Mouse (Mus musculus): ENCODE data around the gene Kcnh7. TPM values are rescaled to one million over a fixed set of nuclear protein-coding genes. Genes with fewer than 3 reads are reported as not detected.

The Kcnh7 gene
- polyA plus RNA-seq, 1 experiment: not detected

DNA sequence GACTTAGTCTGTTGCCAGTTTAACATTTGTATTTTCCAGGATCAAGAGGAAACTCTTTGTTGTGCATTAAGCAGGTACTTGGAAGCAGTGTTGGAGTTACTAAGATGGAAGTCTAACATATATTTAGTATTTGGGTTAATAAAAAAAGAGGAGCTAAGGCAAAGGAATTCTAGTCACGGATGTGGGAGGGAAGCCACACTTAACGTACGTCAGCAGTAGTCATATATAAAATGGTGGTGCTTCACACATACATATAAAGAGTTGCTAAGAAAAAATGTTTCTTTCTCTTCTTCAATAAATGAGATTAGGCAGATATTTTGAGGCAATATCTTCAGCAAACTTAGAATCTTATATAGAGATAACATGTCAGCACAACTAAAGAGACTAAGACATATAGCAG lies 144.4 kb downstream of the Kcnh7 start:
- no peak overlapping the region for H3K27ac ChIP-seq (replicated peaks; ENCODE audit: low read depth, low read length)
- H3K4me1 ChIP-seq (ENCODE audit: control insufficient read depth, insufficient read depth, insufficient read length, low read length): no peaks in the 10 kb centered on the region

DNA sequence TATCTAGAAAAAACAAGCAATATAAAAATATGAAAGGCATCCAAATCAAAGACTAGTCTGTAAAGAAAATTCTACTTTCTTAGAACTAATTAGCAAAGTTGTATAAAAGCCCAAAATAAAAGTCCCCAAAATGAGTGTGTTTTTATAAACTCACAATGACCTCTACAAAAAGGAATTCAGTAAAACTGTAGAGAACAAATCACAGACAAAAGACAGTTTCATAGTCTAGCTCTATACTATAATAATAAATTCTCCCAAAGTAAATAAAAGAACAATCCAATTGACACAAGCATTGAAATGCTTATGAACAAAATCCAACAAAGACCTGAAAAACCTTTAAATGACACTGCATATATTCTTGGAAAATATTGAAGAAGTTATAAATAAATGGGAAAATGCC lies 169.2 kb downstream of the Kcnh7 start:
- Histone ChIP-seq H3K27ac (replicated peaks; ENCODE audit: low read depth, low read length) (no peak overlapping the region), H3K4me1 (ENCODE audit: control insufficient read depth, insufficient read depth, insufficient read length, low read length) (no peaks in the 10 kb centered on the region), H3K4me3 (ENCODE audit: insufficient read depth, low read depth, low read length) (no peak overlapping the region)

More for the DNA sequence above, 144.4 kb downstream of the Kcnh7 start:
- no peak overlapping the region for H3K4me3 ChIP-seq (ENCODE audit: insufficient read depth, low read depth, low read length)

DNA sequence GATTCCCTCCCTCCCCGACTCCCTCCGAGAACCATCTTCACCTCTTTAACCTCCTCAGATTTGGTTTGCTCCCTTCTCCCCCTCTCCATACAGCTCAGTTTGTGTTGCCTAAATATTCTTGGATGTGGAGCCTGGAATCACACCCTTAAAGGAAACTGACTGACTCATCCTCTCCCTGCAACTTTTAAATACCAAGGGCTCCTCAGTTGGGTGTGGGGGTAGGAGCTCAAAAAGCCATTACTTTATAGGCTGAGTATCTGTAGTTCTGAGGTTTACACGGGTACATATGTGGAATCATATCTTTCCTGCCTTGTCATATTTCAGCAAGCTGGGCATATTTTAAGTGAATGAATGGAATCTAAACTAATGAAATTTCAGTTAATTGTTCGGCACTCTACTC lies 174.9 kb downstream of the Kcnh7 start:
- H3K4me1 ChIP-seq (ENCODE audit: control insufficient read depth, insufficient read depth, insufficient read length, low read length): no peaks in the 10 kb centered on the region
- no peak overlapping the region for H3K27ac ChIP-seq (replicated peaks; ENCODE audit: low read depth, low read length)
- H3K4me3 ChIP-seq (ENCODE audit: insufficient read depth, low read depth, low read length): no peak overlapping the region

DNA sequence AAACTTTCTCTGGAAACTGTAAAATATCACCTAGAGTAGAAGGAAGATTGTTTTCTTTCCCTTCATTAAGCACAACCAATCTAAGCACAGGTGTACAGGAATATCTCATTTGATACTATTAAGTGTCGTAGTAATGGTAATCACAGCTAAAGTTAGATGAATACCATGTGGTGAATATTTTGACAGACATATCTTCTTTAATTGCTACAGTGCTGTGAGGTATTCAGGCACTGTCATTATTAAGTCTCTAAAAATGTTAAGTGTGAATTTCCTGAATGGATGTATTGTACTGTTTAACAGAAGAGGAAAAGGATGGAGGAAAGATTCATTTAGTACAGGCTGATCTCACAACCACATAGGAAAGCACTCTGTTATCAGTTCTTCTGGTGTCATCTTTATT lies 181.3 kb downstream of the Kcnh7 start:
- no peaks in the 10 kb centered on the region for H3K4me1 ChIP-seq (ENCODE audit: control insufficient read depth, insufficient read depth, insufficient read length, low read length)
- no peak overlapping the region for H3K4me3 ChIP-seq (ENCODE audit: insufficient read depth, low read depth, low read length)
- H3K27ac ChIP-seq (replicated peaks; ENCODE audit: low read depth, low read length): no peak overlapping the region

- Histone ChIP-seq H3K4me3 (ENCODE audit: insufficient read depth, low read depth, low read length) (no peak overlapping the region), H3K4me1 (ENCODE audit: control insufficient read depth, insufficient read depth, insufficient read length, low read length) (no peaks in the 10 kb centered on the region), H3K27ac (replicated peaks; ENCODE audit: low read depth, low read length) (no peak overlapping the region)
Measured at GRCm38 (mm10) chr2:62997692-62998091, 186.4 kb downstream of the Kcnh7 start.

- no peak overlapping the region for H3K4me3 ChIP-seq (ENCODE audit: insufficient read depth, low read depth, low read length)
- no peaks in the 10 kb centered on the region for H3K4me1 ChIP-seq (ENCODE audit: control insufficient read depth, insufficient read depth, insufficient read length, low read length)
- H3K27ac ChIP-seq (replicated peaks; ENCODE audit: low read depth, low read length): no peak overlapping the region
Measured at GRCm38 (mm10) chr2:62988616-62989015, 195.5 kb downstream of the Kcnh7 start.

DNA sequence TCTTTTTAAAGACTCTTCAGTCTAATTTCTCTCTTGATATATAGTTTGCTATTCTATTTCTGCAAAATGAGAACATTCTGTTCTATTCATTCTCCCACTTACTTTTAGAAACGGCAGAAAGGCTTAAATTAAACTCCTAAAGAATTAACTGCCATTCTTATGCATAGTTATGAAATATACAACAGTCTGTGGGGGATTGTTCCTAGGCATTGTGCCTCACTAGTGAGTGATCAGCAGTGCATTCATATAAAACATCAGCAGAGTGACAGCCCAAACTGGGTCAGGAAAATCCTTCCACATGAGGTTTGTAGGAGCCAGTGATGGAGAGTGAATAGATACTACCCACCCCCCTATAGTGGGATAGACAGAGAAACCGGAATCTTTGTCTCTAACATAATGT lies 200.2 kb downstream of the Kcnh7 start:
- no peak overlapping the region for H3K4me3 ChIP-seq (ENCODE audit: insufficient read depth, low read depth, low read length)
- H3K27ac ChIP-seq (replicated peaks; ENCODE audit: low read depth, low read length): no peak overlapping the region
- no peaks in the 10 kb centered on the region for H3K4me1 ChIP-seq (ENCODE audit: control insufficient read depth, insufficient read depth, insufficient read length, low read length)

GRCm38 (mm10) chr2:62935273-62935874 lies 248.7 kb downstream of the Kcnh7 start:
- no peak overlapping the region for H3K4me3 ChIP-seq (ENCODE audit: insufficient read depth, low read depth, low read length)
- no peak overlapping the region for H3K27ac ChIP-seq (replicated peaks; ENCODE audit: low read depth, low read length)
- H3K4me1 ChIP-seq (ENCODE audit: control insufficient read depth, insufficient read depth, insufficient read length, low read length): no peaks in the 10 kb centered on the region

GRCm38 (mm10) chr2:62928494-62928893 lies 255.6 kb downstream of the Kcnh7 start:
- Histone ChIP-seq H3K4me1 (ENCODE audit: control insufficient read depth, insufficient read depth, insufficient read length, low read length) (no peaks in the 10 kb centered on the region), H3K27ac (replicated peaks; ENCODE audit: low read depth, low read length) (no peak overlapping the region)

GRCm38 (mm10) chr2:62928065-62928464 lies 256.0 kb downstream of the Kcnh7 start:
- no peak overlapping the region for H3K4me3 ChIP-seq (ENCODE audit: insufficient read depth, low read depth, low read length)
- no peaks in the 10 kb centered on the region for H3K4me1 ChIP-seq (ENCODE audit: control insufficient read depth, insufficient read depth, insufficient read length, low read length)
- no peak overlapping the region for H3K27ac ChIP-seq (replicated peaks; ENCODE audit: low read depth, low read length)

More at GRCm38 (mm10) chr2:62928494-62928893, 255.6 kb downstream of the Kcnh7 start:
- no peak overlapping the region for H3K4me3 ChIP-seq (ENCODE audit: insufficient read depth, low read depth, low read length)

- Histone ChIP-seq H3K4me3 (ENCODE audit: insufficient read depth, low read depth, low read length) (no peak overlapping the region), H3K4me1 (ENCODE audit: control insufficient read depth, insufficient read depth, insufficient read length, low read length) (no peaks in the 10 kb centered on the region)
Measured at GRCm38 (mm10) chr2:62923803-62924202, 260.3 kb downstream of the Kcnh7 start.

GRCm38 (mm10) chr2:62907688-62908087 lies 276.4 kb downstream of the Kcnh7 start:
- Histone ChIP-seq H3K4me3 (ENCODE audit: insufficient read depth, low read depth, low read length) (no peak overlapping the region), H3K27ac (replicated peaks; ENCODE audit: low read depth, low read length) (no peak overlapping the region), H3K4me1 (ENCODE audit: control insufficient read depth, insufficient read depth, insufficient read length, low read length) (no peaks in the 10 kb centered on the region)

More at GRCm38 (mm10) chr2:62923803-62924202, 260.3 kb downstream of the Kcnh7 start:
- no peak overlapping the region for H3K27ac ChIP-seq (replicated peaks; ENCODE audit: low read depth, low read length)

GRCm38 (mm10) chr2:62902363-62903353 lies 281.4 kb downstream of the Kcnh7 start:
- Histone ChIP-seq H3K27ac (replicated peaks; ENCODE audit: low read depth, low read length) (no peak overlapping the region), H3K4me1 (ENCODE audit: control insufficient read depth, insufficient read depth, insufficient read length, low read length) (no peaks in the 10 kb centered on the region), H3K4me3 (ENCODE audit: insufficient read depth, low read depth, low read length) (no peak overlapping the region)

DNA sequence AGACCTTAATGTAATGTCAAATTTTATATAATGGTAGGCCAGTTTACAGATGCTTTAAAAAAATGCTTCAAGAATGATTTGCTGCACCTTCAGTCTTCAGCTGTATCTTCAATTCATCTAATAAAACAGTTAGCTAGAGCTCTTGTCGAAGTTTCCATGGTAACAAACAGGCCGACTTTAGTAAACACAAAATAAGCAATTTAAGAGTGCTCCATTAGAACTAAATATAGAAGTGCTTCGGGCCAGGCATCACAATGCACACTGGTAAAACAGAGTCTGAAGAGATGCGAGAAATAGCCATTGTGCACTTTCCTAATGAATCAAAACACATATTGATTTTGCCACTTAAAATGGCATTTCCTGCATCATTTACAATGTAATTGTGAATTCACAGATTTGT lies 305.3 kb downstream of the Kcnh7 start:
- no peak overlapping the region for H3K27ac ChIP-seq (replicated peaks; ENCODE audit: low read depth, low read length)
- no peak overlapping the region for H3K4me3 ChIP-seq (ENCODE audit: insufficient read depth, low read depth, low read length)
- no peaks in the 10 kb centered on the region for H3K4me1 ChIP-seq (ENCODE audit: control insufficient read depth, insufficient read depth, insufficient read length, low read length)

- Histone ChIP-seq H3K4me1 (ENCODE audit: control insufficient read depth, insufficient read depth, insufficient read length, low read length) (no peaks in the 10 kb centered on the region), H3K27ac (replicated peaks; ENCODE audit: low read depth, low read length) (no peak overlapping the region), H3K4me3 (ENCODE audit: insufficient read depth, low read depth, low read length) (no peak overlapping the region)
Measured at GRCm38 (mm10) chr2:62855391-62855790, 328.7 kb downstream of the Kcnh7 start.

DNA sequence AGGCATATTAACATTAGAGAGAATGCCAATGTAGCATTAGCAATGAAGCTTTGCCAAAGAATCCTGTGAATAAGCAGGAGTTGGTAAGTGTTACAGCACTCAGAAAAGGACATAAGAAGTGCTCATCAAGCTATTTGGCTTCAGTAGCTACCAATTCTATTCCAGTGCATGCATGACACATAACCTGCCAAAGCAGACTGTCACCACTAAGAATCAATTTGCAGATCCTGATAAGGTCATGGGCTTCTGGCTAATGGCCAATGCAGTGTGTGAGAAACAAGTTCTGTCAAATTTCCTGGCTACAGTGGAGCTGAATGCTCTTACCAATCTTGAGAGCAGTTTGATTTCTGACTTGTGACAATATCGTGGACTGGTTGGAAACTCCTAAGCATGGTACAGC lies 341.5 kb downstream of the Kcnh7 start:
- no peak overlapping the region for H3K4me3 ChIP-seq (ENCODE audit: insufficient read depth, low read depth, low read length)
- H3K4me1 ChIP-seq (ENCODE audit: control insufficient read depth, insufficient read depth, insufficient read length, low read length): no peaks in the 10 kb centered on the region
- no peak overlapping the region for H3K27ac ChIP-seq (replicated peaks; ENCODE audit: low read depth, low read length)

Measured in brown adipose tissue, adult 24 weeks (tissue).